Mouse (Mus musculus) liver, embryonic 12.5 days (tissue): ENCODE results near the gene Crat. TPM values are rescaled to one million over a fixed set of nuclear protein-coding genes. Genes with fewer than 3 reads are reported as not detected.

Experiments
- ATAC-seq: fragments of 200-750 bp; cut with Nextera tagmentation; 2 replicates; pipeline ENCODE4 v1.8.0; 2017; ENCODE audit warnings: moderate number of reproducible peaks, mild to moderate bottlenecking, moderate library complexity
- H3K27ac ChIP-seq: fragments of 300-500 bp; sonication (generic); 2 replicates; pipeline ENCODE4 v1.5.1; 2016; ENCODE audit warnings: mild to moderate bottlenecking
- H3K27me3 ChIP-seq: fragments of 300-500 bp; sonication (generic); replicated peaks from 2 replicates; pipeline ENCODE4 v1.6.1; 2016; ENCODE audit warnings: mild to moderate bottlenecking, moderate library complexity
- H3K36me3 ChIP-seq: fragments of 300-500 bp; sonication (generic); 2 replicates; pipeline ENCODE4 v1.6.1; 2016; ENCODE audit warnings: mild to moderate bottlenecking, moderate library complexity
- H3K4me1 ChIP-seq: fragments of 300-500 bp; sonication (generic); 2 replicates; pipeline ENCODE4 v1.6.1; 2016
- H3K4me2 ChIP-seq: fragments of 300-500 bp; sonication (generic); 2 replicates; pipeline ENCODE4 v1.6.1; 2016; ENCODE audit warnings: mild to moderate bottlenecking, moderate library complexity
- H3K4me3 ChIP-seq: fragments of 300-500 bp; sonication (generic); 2 replicates; pipeline ENCODE4 v1.5.1; 2016; ENCODE audit warnings: mild to moderate bottlenecking, moderate library complexity
- H3K9ac ChIP-seq: fragments of 300-500 bp; sonication (generic); 2 replicates; pipeline ENCODE4 v1.6.1; 2016; ENCODE audit warnings: mild to moderate bottlenecking, moderate library complexity
- H3K9me3 ChIP-seq: fragments of 300-500 bp; sonication (generic); replicated peaks from 2 replicates; pipeline ENCODE4 v1.6.1; 2016; ENCODE audit warnings: mild to moderate bottlenecking, moderate library complexity
- WGBS: fragments of 180-500 bp; shearing (Covaris S2); methylation state at CpG from one replicate; pipeline ENCODE4 v1.1.7; 2016; ENCODE audit not compliant: insufficient replicate concordance; 5-methylcytosine and 5-hydroxymethylcytosine counted together
- polyA plus RNA-seq: library from polyadenylated mRNA; unstranded; fragments of >200 nt; fragmentation: Nextera tagmentation; extraction: Ambion mirVana; gene quantifications from 2 replicates; pipeline ENCODE4 v1.2.1, GENCODE M21; 2016

The Crat gene
- polyA plus RNA-seq, 1 experiment from 2014 or later, result 28.6 TPM

DNA sequence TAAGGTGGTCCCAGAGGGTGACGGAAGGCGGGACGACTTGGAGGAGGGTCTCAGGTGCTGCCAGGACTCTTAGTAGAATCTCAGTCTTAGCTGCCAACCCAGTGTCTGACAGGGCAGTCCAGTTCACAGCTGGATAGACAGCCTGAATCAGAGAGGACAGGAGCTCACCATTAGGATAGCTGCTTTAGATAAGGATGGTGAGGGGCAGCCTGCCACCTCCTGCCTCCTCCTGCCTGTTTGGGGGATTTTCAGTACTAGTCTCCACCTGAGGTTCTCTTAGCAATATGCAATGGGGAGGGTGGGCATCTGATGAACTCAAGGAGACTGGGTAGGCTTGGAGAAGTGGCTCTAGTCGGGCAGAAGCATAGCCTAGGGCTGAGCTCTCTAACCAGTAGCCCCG lies 932 bp downstream of the Crat start:
- Histone ChIP-seq H3K36me3 (peaks cover 35% of the 10 kb centered on the region), H3K27me3 (no peaks in the 10 kb centered on the region), H3K4me3 (peak overlapping the region; percentile 98), H3K9me3 (no peaks in the 10 kb centered on the region), H3K4me2 (peak overlapping the region; percentile 93), H3K4me1 (peaks cover 54% of the 10 kb centered on the region), H3K9ac (peak overlapping the region; percentile 100), H3K27ac (peak overlapping the region; percentile 97)
- no peak for ATAC-seq
- 43% methylated on average over 5 of the region's 5 CpGs for WGBS

DNA sequence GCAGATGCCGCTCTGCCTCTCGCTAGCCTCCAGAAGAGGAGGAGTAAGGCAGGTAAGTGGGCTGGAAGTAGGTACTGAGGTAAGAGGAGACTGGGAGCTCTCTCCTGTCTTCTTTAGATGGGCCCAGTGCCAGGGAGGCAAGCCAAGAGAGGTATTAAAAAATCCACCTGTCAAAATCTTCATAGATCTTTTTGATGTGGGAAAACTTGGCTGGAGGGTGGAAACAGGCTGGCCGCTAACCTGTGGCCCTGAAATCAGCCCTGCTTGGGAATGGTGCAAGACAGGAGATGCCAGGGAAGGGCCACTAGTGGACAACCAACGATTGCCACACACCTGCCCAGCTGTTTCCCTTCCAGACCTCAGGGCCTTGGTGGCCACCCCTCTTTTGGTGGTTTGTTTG lies 1.5 kb downstream of the Crat start:
- peaks cover 53% of the 10 kb centered on the region for H3K4me1 ChIP-seq

DNA sequence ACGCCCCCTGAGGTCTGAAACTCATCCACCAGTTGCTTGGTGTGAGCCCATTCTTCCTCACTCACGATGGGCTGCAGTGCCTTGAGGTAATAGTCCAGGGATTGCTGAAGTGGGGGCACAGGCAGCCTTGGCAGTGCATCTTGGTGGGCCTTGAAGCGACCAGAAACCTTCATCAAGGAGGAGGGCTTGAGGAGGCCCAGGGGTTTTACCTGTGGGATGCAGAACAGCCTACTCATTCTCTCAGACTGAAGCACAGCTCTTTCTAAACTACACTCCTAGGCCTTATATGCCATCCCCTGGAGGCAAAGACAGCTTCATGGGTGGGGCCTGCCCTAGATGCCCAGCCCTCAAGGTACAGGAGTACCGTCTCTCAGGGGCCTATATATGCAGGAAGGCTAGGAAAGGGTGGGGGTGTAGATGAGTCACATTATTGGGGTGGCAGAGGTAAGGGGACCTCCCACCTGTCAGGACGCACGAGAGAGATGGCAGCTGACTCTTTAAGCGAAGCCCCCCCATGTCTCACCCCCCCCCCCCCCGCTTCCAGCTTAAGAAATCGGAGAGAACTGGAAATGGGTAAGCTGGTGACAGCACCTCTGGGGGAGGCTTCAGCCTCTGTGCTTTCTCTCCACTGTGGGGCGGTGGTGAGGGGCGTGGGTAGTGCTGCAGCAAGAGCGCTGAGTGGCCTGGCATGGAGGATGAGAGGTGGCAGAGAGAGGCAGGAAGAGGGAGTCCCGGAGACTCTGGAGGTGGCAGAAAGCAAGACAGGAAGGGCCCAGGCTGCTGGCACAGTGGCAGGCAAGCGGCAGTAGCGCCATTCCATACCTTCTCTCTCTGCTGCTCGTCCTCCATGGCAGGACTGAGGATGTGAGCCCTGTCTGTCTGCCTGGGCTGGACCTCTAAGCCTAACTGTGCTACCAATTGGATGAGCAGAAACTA lies 2.3 kb downstream of the Crat start:
- no peak for ATAC-seq
- H3K4me2 ChIP-seq, result peak overlapping the region; percentile 93
- no peaks in the 10 kb centered on the region for H3K9me3 ChIP-seq
- no peaks in the 10 kb centered on the region for H3K27me3 ChIP-seq
- H3K27ac ChIP-seq, result no peak overlapping the region
- peaks cover 44% of the 10 kb centered on the region for H3K36me3 ChIP-seq
- 80% methylated on average over 16 of the region's 16 CpGs for WGBS
- H3K9ac ChIP-seq, result no peak overlapping the region; the same call in 1 of the 2 replicates
- H3K4me1 ChIP-seq, result peaks cover 45% of the 10 kb centered on the region
- peak overlapping the region; percentile 98; the same call in 1 of the 2 replicates for H3K4me3 ChIP-seq

More for the DNA sequence above, 1.5 kb downstream of the Crat start:
- ATAC-seq, result no peak
- Histone ChIP-seq H3K36me3 (peaks cover 40% of the 10 kb centered on the region), H3K27me3 (no peaks in the 10 kb centered on the region), H3K9me3 (no peaks in the 10 kb centered on the region), H3K4me3 (peak overlapping the region; percentile 98), H3K27ac (peak overlapping the region; percentile 97), H3K4me2 (peak overlapping the region; percentile 93), H3K9ac (peak overlapping the region; percentile 100; the same call in 1 of the 2 replicates)
- 75% methylated on average over 4 of the region's 4 CpGs for WGBS

DNA sequence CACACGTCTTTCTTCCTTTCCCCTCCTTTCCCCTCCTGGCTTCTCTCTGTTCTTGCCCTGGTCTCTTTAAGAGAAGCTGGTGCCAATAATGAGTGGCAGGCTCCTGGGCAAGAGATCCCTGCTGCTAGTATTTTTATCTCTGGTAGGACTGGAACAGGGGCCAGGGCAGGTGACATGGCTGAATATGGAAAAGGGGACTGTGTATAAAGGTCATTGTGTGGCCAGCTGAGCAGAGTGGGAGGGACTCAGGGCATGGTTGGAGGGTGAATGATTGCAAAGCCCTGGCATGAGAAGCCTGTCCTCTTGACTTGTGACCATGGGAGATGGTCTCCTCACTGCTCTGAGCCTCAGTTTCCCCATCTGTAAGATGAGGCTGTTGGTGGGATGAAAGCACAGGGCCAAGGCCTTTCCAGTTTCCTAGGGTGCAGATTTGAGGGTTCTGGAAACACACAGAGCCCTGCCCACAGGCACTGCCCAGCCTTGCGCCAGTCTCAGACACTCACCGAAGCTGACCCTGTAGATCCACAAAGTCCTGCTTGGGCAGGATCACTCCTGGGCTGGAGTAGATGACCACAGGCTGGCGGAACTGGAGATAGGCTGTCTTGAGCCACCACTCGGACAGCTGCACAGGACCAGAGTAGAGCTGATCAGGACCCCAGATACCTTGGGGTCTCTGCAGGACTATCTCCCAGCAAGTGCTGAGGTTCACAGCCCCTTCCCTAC lies 6.0 kb downstream of the Crat start:
- Histone ChIP-seq H3K27me3 (no peaks in the 10 kb centered on the region), H3K4me2 (no peak overlapping the region), H3K4me3 (no peak overlapping the region), H3K27ac (no peak overlapping the region), H3K36me3 (peaks cover 81% of the 10 kb centered on the region), H3K9me3 (no peaks in the 10 kb centered on the region), H3K4me1 (peaks cover 34% of the 10 kb centered on the region), H3K9ac (no peak overlapping the region)
- WGBS, result 85% methylated on average over 5 of the region's 5 CpGs
- ATAC-seq, result no peak

DNA sequence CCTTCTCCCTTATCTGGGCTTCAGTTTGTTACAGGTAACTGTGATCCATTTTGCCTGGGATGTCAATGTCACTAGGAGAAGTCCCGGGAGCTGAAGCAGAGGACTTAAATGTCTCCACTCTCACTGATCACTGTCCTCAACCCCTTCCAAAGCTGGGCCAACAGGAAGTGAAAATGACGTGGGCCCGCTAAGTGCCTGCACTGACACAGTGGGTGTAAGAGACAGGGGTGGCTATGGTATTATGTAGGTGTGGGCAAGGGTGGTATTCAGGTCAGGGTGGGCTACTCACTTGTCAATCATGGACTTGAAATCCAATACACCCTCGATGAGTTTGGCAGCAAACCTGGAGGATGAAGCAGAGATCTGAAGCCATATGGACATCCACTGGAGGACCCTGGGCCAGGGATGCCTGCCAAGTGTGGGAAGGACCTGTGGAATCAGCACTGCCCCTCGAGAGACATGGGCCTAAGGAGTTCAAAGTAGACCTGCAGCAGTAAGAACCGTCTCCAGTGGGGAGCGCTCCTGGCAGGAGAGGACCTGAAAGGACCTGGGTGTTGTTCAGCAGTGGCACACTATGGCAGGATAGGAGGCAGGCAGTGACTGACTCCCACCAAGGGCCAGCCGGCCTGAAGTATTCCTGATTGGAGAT lies 7.0 kb downstream of the Crat start:
- Histone ChIP-seq H3K36me3 (peaks cover 89% of the 10 kb centered on the region), H3K9me3 (no peaks in the 10 kb centered on the region), H3K27me3 (no peaks in the 10 kb centered on the region), H3K4me3 (no peak overlapping the region), H3K27ac (no peak overlapping the region), H3K4me1 (peaks cover 23% of the 10 kb centered on the region), H3K9ac (no peak overlapping the region), H3K4me2 (no peak overlapping the region)
- WGBS, result 67% methylated on average over 8 of the region's 8 CpGs
- ATAC-seq, result no peak

DNA sequence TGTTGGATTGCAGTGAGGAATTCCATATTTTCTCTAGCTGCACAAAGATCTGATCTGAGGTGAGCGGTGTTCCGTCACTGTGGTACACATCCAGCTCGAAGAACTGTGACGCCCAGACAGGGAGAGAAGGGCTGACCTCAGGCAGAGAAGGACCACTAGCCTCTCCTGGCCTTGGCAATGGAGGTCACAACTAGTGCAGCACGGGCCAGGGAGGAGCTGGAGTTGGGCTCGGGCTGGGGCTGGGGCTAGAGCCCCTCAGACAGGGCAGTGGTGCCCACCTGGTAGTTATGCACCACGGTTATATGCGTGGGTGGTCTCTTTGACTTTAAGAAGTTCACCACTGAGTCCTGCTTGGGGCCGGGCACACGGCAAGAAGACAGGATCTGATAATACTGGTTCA lies 7.8 kb downstream of the Crat start:
- no peaks in the 10 kb centered on the region for H3K9me3 ChIP-seq

DNA sequence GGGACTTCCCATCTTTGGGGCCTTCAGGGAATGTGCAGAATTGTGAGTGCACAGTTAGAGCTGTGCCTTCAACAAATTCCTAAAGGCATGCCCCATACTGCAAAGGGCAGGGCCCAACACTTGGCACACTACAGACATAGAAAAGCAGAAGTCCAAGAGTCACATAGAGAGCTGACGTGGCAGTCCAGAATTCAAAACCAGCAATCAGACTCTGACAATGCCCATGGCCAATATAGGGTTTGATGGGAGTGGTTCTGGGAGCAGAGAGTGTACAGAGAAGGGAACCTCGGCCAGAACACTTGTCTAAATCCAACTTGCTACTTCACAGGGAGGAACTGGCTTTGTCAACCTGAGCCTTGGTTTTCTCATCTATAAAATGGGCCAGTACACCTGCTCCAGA lies 8.4 kb downstream of the Crat start:
- H3K4me3 ChIP-seq, result no peak overlapping the region
- H3K27ac ChIP-seq, result no peak overlapping the region
- H3K27me3 ChIP-seq, result no peaks in the 10 kb centered on the region
- H3K9ac ChIP-seq, result no peak overlapping the region
- no peaks in the 10 kb centered on the region for H3K9me3 ChIP-seq
- no peak overlapping the region for H3K4me2 ChIP-seq
- peaks cover 12% of the 10 kb centered on the region; the same call in 1 of the 2 replicates for H3K4me1 ChIP-seq
- 65% methylated on average over 2 of the region's 2 CpGs for whole genome bisulfite sequencing
- peaks cover 92% of the 10 kb centered on the region for H3K36me3 ChIP-seq
- ATAC-seq, result no peak

More for the DNA sequence above, 7.8 kb downstream of the Crat start:
- no peak overlapping the region for H3K9ac ChIP-seq
- peaks cover 15% of the 10 kb centered on the region for H3K4me1 ChIP-seq
- WGBS, result 71% methylated on average over 10 of the region's 10 CpGs
- H3K27me3 ChIP-seq, result no peaks in the 10 kb centered on the region
- H3K27ac ChIP-seq, result no peak overlapping the region
- peaks cover 92% of the 10 kb centered on the region for H3K36me3 ChIP-seq
- no peak for ATAC-seq
- H3K4me3 ChIP-seq, result no peak overlapping the region
- H3K4me2 ChIP-seq, result no peak overlapping the region

DNA sequence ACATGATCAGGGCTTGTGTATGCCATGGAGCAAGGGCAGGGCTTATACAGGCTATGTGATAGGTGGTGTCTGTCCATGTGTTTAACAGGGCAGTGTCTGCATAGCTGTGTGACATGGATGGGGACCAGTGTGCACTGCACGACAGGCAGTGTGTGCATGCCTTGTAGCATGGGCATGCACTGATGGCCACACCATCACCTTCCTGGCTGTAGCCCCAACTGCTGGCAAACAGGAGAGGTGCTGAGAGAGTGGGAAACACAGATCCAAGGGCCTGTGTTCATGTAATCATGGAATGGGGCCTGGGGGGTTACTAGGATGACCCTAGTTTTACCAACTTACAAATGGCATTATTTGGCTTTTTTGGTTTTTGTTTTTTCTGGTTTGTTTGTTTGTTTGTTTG lies 11.7 kb downstream of the Crat start:
- Histone ChIP-seq H3K27me3 (no peaks in the 10 kb centered on the region), H3K4me3 (no peak overlapping the region), H3K9me3 (no peaks in the 10 kb centered on the region), H3K36me3 (peaks cover 98% of the 10 kb centered on the region), H3K27ac (no peak overlapping the region), H3K4me2 (no peak overlapping the region), H3K4me1 (peaks cover 5% of the 10 kb centered on the region; the same call in 1 of the 2 replicates), H3K9ac (no peak overlapping the region)
- ATAC-seq, result no peak
- WGBS, result 79% methylated on average over 1 of the region's 1 CpGs

DNA sequence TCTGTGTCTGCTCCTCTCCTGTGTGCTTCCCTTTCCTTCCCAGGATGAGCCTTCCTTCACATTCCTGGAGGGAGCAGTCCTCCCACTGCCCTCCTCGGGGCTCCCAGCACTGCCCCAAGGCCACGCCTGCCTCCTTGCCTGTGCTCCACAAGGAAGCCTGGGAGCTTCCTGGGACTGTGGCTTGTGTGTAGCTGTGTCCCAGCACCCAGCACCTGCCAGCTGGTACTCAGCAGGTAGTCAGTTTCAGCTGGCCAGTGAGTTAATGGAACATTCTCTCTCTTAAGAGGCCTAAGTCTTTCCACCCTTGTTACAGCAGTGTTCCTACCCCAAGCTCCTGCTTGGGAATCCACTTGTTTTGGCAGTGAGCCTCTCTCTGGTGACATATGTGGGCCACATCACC lies 12.8 kb downstream of the Crat start:
- no peak overlapping the region for H3K27ac ChIP-seq
- no peak overlapping the region for H3K9ac ChIP-seq
- H3K4me3 ChIP-seq, result no peak overlapping the region
- peaks cover 5% of the 10 kb centered on the region; the same call in 1 of the 2 replicates for H3K4me1 ChIP-seq
- H3K9me3 ChIP-seq, result no peaks in the 10 kb centered on the region
- H3K4me2 ChIP-seq, result no peak overlapping the region
- WGBS, result 70% methylated on average over 2 of the region's 2 CpGs
- peaks cover 98% of the 10 kb centered on the region for H3K36me3 ChIP-seq
- no peaks in the 10 kb centered on the region for H3K27me3 ChIP-seq
- ATAC-seq, result no peak

DNA sequence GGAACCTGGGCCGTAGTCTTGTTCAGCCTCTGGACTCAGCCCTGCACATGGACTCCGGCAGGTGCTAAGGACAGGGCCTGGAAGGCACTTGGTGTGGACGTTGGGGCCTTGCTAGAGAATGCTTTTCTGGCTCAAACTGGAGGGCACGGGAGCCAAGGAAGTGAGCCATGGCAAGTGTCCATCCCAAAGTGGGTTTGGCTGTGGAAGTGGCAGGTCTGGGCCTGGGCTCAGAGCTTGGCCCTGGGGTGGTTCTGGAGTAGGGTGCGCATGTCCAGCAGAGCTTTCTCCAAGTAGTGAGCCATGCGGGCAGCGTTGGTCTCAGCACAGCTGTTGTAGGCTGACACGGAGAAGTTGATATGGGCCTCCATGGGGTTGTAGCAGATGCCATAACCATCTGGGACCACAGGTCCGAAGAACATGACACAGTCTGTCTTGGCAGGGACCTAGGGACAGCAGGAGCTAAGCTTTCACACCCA lies 13.2 kb downstream of the Crat start:
- 90% methylated on average over 9 of the region's 9 CpGs for WGBS
- H3K4me1 ChIP-seq, result peaks cover 5% of the 10 kb centered on the region; the same call in 1 of the 2 replicates
- H3K27me3 ChIP-seq, result no peaks in the 10 kb centered on the region
- H3K9me3 ChIP-seq, result no peaks in the 10 kb centered on the region
- H3K9ac ChIP-seq, result no peak overlapping the region
- peaks cover 98% of the 10 kb centered on the region for H3K36me3 ChIP-seq
- H3K4me2 ChIP-seq, result no peak overlapping the region
- no peak overlapping the region for H3K4me3 ChIP-seq
- H3K27ac ChIP-seq, result no peak overlapping the region
- no peak for ATAC-seq

DNA sequence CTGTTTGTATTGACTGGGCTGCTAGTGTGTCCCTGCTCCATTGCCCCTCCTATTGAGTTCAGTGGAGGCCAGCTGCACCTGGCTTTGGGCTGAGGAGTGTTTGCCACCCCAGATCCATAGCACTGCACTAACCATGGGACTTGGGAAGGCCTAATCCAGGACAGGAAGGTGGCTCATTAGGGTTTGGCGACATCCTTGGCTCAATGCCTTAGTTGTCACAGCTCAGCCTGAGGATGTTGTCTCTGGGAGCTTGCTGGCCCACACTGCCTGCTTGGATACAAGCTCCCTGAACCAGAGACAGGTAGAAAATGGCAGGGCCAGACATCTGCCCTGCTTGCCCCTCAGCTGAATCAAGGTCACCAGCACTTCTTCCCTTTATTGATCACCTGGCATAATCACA lies 14.0 kb downstream of the Crat start:
- WGBS, result 76% methylated on average over 1 of the region's 1 CpGs
- no peaks in the 10 kb centered on the region for H3K27me3 ChIP-seq
- H3K4me2 ChIP-seq, result no peak overlapping the region
- H3K4me1 ChIP-seq, result peaks cover 3% of the 10 kb centered on the region; the same call in 1 of the 2 replicates
- H3K27ac ChIP-seq, result no peak overlapping the region
- H3K4me3 ChIP-seq, result no peak overlapping the region
- H3K36me3 ChIP-seq, result peaks cover 98% of the 10 kb centered on the region
- H3K9ac ChIP-seq, result no peak overlapping the region
- ATAC-seq, result no peak
- H3K9me3 ChIP-seq, result no peaks in the 10 kb centered on the region
